Mouse (Mus musculus): ENCODE measurements at regions not wholly inside any gene's neighbourhood (a gene's known extent, or its start where the extent isn't known, plus 50 kb on each side); places are given as distances from the start of the nearest gene placed in this dataset.
"Not testable (repeated sequence)": the region's sequence is repeated elsewhere in the genome, so short reads cannot be mapped to it uniquely, and the experiment has no call there.

GRCm38 (mm10) chr8:109320955-109321354 lies 172.9 kb upstream of the Pmfbp1 start:
- no peak overlapping the region for H3K27ac ChIP-seq (replicated peaks; ENCODE audit: low read depth, low read length)
- ATAC-seq (ENCODE audit: low FRiP score, low read depth) (no peak), DNase-seq (ENCODE audit: low spot score) (no peak)
- no peak overlapping the region for H3K4me3 ChIP-seq (replicated peaks; ENCODE audit: low read length)
- no peak for TF ChIP-seq POLR2A (IDR thresholded peaks at IDR 0.05; ENCODE audit: borderline replicate concordance, extremely low read depth, insufficient read depth, insufficient read length)
- no peaks in the 10 kb centered on the region for H3K36me3 ChIP-seq (ENCODE audit: control insufficient read depth, insufficient read depth, low read length)
- WGBS: 81% methylated on average over 11 of the region's 11 CpGs
- no peaks in the 10 kb centered on the region for H3K9me3 ChIP-seq (ENCODE audit: control insufficient read depth, low read length)
- no peaks in the 10 kb centered on the region for H3K27me3 ChIP-seq (ENCODE audit: control insufficient read depth, insufficient read depth, low read length)
- no peak overlapping the region for H3K4me2 ChIP-seq (replicated peaks; ENCODE audit: low read depth, low read length, severe bottlenecking)
- H3K4me1 ChIP-seq (ENCODE audit: control insufficient read depth, insufficient read depth, low read length): no peaks in the 10 kb centered on the region
- H3K9ac ChIP-seq (ENCODE audit: low read depth, low read length, severe bottlenecking): no peak overlapping the region

- no peak for DNase-seq (ENCODE audit: low spot score)
- Histone ChIP-seq H3K27me3 (ENCODE audit: control insufficient read depth, insufficient read depth, low read length) (no peaks in the 10 kb centered on the region), H3K9ac (ENCODE audit: low read depth, low read length, severe bottlenecking) (no peak overlapping the region), H3K36me3 (ENCODE audit: control insufficient read depth, insufficient read depth, low read length) (no peaks in the 10 kb centered on the region), H3K4me1 (ENCODE audit: control insufficient read depth, insufficient read depth, low read length) (no peaks in the 10 kb centered on the region), H3K4me2 (replicated peaks; ENCODE audit: low read depth, low read length, severe bottlenecking) (no peak overlapping the region), H3K9me3 (ENCODE audit: control insufficient read depth, low read length) (no peaks in the 10 kb centered on the region), H3K27ac (replicated peaks; ENCODE audit: low read depth, low read length) (no peak overlapping the region), H3K4me3 (replicated peaks; ENCODE audit: low read length) (no peak overlapping the region)
- 78% methylated on average over 2 of the region's 2 CpGs for WGBS
- no peak for ATAC-seq (ENCODE audit: low FRiP score, low read depth)
- no peak for TF ChIP-seq POLR2A (IDR thresholded peaks at IDR 0.05; ENCODE audit: borderline replicate concordance, extremely low read depth, insufficient read depth, insufficient read length)
Measured at GRCm38 (mm10) chr8:109323351-109323750, 170.5 kb upstream of the Pmfbp1 start.

GRCm38 (mm10) chr8:109324241-109324640 lies 169.6 kb upstream of the Pmfbp1 start:
- Histone ChIP-seq H3K4me2 (replicated peaks; ENCODE audit: low read depth, low read length, severe bottlenecking) (no peak overlapping the region), H3K27ac (replicated peaks; ENCODE audit: low read depth, low read length) (no peak overlapping the region), H3K4me3 (replicated peaks; ENCODE audit: low read length) (no peak overlapping the region), H3K9ac (ENCODE audit: low read depth, low read length, severe bottlenecking) (no peak overlapping the region), H3K27me3 (ENCODE audit: control insufficient read depth, insufficient read depth, low read length) (no peaks in the 10 kb centered on the region), H3K9me3 (ENCODE audit: control insufficient read depth, low read length) (no peaks in the 10 kb centered on the region), H3K4me1 (ENCODE audit: control insufficient read depth, insufficient read depth, low read length) (no peaks in the 10 kb centered on the region), H3K36me3 (ENCODE audit: control insufficient read depth, insufficient read depth, low read length) (no peaks in the 10 kb centered on the region)
- TF ChIP-seq POLR2A (IDR thresholded peaks at IDR 0.05; ENCODE audit: borderline replicate concordance, extremely low read depth, insufficient read depth, insufficient read length): no peak
- no peak for DNase-seq (ENCODE audit: low spot score)
- ATAC-seq (ENCODE audit: low FRiP score, low read depth): no peak
- WGBS: 88% methylated on average over 9 of the region's 9 CpGs

- TF ChIP-seq POLR2A (IDR thresholded peaks at IDR 0.05; ENCODE audit: borderline replicate concordance, extremely low read depth, insufficient read depth, insufficient read length): no peak
- 60% methylated on average over 7 of the region's 7 CpGs for WGBS
- H3K4me2 ChIP-seq (replicated peaks; ENCODE audit: low read depth, low read length, severe bottlenecking): no peak overlapping the region
- no peaks in the 10 kb centered on the region for H3K9me3 ChIP-seq (ENCODE audit: control insufficient read depth, low read length)
- peaks cover 7% of the 10 kb centered on the region; the same call in 1 of the 2 replicates for H3K4me1 ChIP-seq (ENCODE audit: control insufficient read depth, insufficient read depth, low read length)
- ATAC-seq (ENCODE audit: low FRiP score, low read depth) (no peak), DNase-seq (ENCODE audit: low spot score) (no peak)
- no peaks in the 10 kb centered on the region for H3K27me3 ChIP-seq (ENCODE audit: control insufficient read depth, insufficient read depth, low read length)
- H3K4me3 ChIP-seq (replicated peaks; ENCODE audit: low read length): no peak overlapping the region
- no peaks in the 10 kb centered on the region for H3K36me3 ChIP-seq (ENCODE audit: control insufficient read depth, insufficient read depth, low read length)
- no peak overlapping the region for H3K27ac ChIP-seq (replicated peaks; ENCODE audit: low read depth, low read length)
- H3K9ac ChIP-seq (ENCODE audit: low read depth, low read length, severe bottlenecking): no peak overlapping the region
Measured at GRCm38 (mm10) chr8:109336203-109336602, 157.6 kb upstream of the Pmfbp1 start.

- no peaks in the 10 kb centered on the region for H3K9me3 ChIP-seq (ENCODE audit: control insufficient read depth, low read length)
- H3K27me3 ChIP-seq (ENCODE audit: control insufficient read depth, insufficient read depth, low read length): no peaks in the 10 kb centered on the region
- no peak overlapping the region for H3K4me3 ChIP-seq (replicated peaks; ENCODE audit: low read length)
- ATAC-seq (ENCODE audit: low FRiP score, low read depth) (no peak), DNase-seq (ENCODE audit: low spot score) (no peak)
- H3K9ac ChIP-seq (ENCODE audit: low read depth, low read length, severe bottlenecking): no peak overlapping the region
- H3K4me2 ChIP-seq (replicated peaks; ENCODE audit: low read depth, low read length, severe bottlenecking): no peak overlapping the region
- H3K4me1 ChIP-seq (ENCODE audit: control insufficient read depth, insufficient read depth, low read length): peaks cover 7% of the 10 kb centered on the region; the same call in 1 of the 2 replicates
- TF ChIP-seq POLR2A (IDR thresholded peaks at IDR 0.05; ENCODE audit: borderline replicate concordance, extremely low read depth, insufficient read depth, insufficient read length): no peak
- no peak overlapping the region for H3K27ac ChIP-seq (replicated peaks; ENCODE audit: low read depth, low read length)
- 86% methylated on average over 14 of the region's 14 CpGs for WGBS
- no peaks in the 10 kb centered on the region for H3K36me3 ChIP-seq (ENCODE audit: control insufficient read depth, insufficient read depth, low read length)
Measured at GRCm38 (mm10) chr8:109338220-109338835, 155.5 kb upstream of the Pmfbp1 start.

- not testable (repeated sequence) for ATAC-seq (ENCODE audit: low FRiP score, low read depth); H3K4me3 ChIP-seq (replicated peaks; ENCODE audit: low read length); DNase-seq (ENCODE audit: low spot score); H3K4me1 ChIP-seq (ENCODE audit: control insufficient read depth, insufficient read depth, low read length); H3K9me3 ChIP-seq (ENCODE audit: control insufficient read depth, low read length); H3K27me3 ChIP-seq (ENCODE audit: control insufficient read depth, insufficient read depth, low read length); H3K36me3 ChIP-seq (ENCODE audit: control insufficient read depth, insufficient read depth, low read length); H3K27ac ChIP-seq (replicated peaks; ENCODE audit: low read depth, low read length); H3K9ac ChIP-seq (ENCODE audit: low read depth, low read length, severe bottlenecking); H3K4me2 ChIP-seq (replicated peaks; ENCODE audit: low read depth, low read length, severe bottlenecking)
- WGBS: 91% methylated on average over 21 of the region's 21 CpGs
Measured at GRCm38 (mm10) chr8:109340647-109341046, 153.2 kb upstream of the Pmfbp1 start.
